Mouse (Mus musculus): ENCODE results near the gene Kcnd1. TPM values are rescaled to one million over a fixed set of nuclear protein-coding genes. Genes with fewer than 3 reads are reported as not detected.

Gene Kcnd1
- total and polyA plus RNA-seq, 2 experiments from 2014 or later, result 0.08 to 0.20 TPM

DNA sequence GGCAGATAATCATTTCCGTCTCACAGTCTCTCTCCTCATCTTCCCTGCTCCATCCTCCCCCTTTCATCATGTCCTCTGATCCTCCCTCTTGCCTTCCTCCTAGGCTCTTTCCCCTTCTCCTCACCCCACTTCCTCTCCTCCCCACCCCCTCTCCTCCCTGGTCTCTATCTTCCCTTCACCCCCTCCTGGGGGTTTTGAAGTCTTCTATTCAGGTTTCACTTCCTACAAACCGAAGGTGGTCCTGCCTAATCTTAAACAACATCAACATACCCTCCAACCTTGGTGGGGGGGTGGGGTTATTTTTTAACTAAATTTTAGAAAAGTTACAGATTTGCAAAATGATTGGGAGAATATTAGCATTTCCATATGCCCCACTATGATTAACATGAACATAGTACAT lies 46.4 kb downstream of the Kcnd1 start:
- no peak overlapping the region for H3K27ac ChIP-seq (ENCODE audit: low read depth)
- TF ChIP-seq EP300 (IDR thresholded peaks at IDR 0.05; ENCODE audit: low read depth), result no peak
- TF ChIP-seq CTCF (IDR thresholded peaks at IDR 0.05; ENCODE audit: low read depth), result no peak
- no peak for DNase-seq (ENCODE audit: low spot score)
- H3K4me1 ChIP-seq (ENCODE audit: control insufficient read depth, insufficient read depth), result no peaks in the 10 kb centered on the region
- no peak overlapping the region for H3K4me3 ChIP-seq (ENCODE audit: low read depth, low read length)
- H3K4me2 ChIP-seq (ENCODE audit: low read depth, low read length), result no peak overlapping the region
- H3K27me3 ChIP-seq (ENCODE audit: control insufficient read depth, insufficient read depth, low read length), result no peaks in the 10 kb centered on the region
- WGBS, result 54% methylated on average over 2 of the region's 2 CpGs
- H3K9me3 ChIP-seq (replicated peaks; ENCODE audit: control insufficient read depth, low read length), result no peaks in the 10 kb centered on the region
- peaks cover 21% of the 10 kb centered on the region for H3K36me3 ChIP-seq (replicated peaks; ENCODE audit: control insufficient read depth, insufficient read depth, low read length)
- no peak for ATAC-seq (ENCODE audit: insufficient read depth, low read depth)
- no peak overlapping the region for H3K9ac ChIP-seq (replicated peaks; ENCODE audit: low read depth, low read length)

DNA sequence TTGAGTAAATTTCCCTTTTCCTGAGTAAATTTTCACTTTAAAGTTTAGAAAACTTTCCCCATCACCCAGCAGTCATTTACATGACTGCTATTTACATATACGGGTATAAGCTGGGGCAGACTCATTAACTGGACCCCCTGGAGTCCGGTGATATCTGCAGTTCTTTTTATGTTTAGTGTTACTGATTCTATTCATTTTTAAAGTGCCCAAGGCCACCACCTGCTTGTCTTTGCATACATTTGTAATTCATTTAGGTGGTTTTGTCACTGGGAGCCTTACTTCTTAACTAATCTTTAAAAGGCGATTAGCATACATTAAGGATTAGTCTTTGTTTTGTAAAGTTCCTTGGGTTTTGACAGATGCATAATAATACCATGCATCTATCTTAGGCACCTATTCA lies 47.7 kb downstream of the Kcnd1 start:
- H3K4me1 ChIP-seq (ENCODE audit: control insufficient read depth, insufficient read depth), result no peaks in the 10 kb centered on the region
- no peak overlapping the region for H3K4me3 ChIP-seq (ENCODE audit: low read depth, low read length)
- no peak for TF ChIP-seq EP300 (IDR thresholded peaks at IDR 0.05; ENCODE audit: low read depth)
- TF ChIP-seq CTCF (IDR thresholded peaks at IDR 0.05; ENCODE audit: low read depth), result no peak
- DNase-seq (ENCODE audit: low spot score) (no peak), ATAC-seq (ENCODE audit: insufficient read depth, low read depth) (no peak)
- H3K27ac ChIP-seq (ENCODE audit: low read depth), result no peak overlapping the region
- WGBS, result 52% methylated on average over 3 of the region's 3 CpGs
- no peaks in the 10 kb centered on the region for H3K27me3 ChIP-seq (ENCODE audit: control insufficient read depth, insufficient read depth, low read length)
- peaks cover 33% of the 10 kb centered on the region for H3K36me3 ChIP-seq (replicated peaks; ENCODE audit: control insufficient read depth, insufficient read depth, low read length)
- H3K9ac ChIP-seq (replicated peaks; ENCODE audit: low read depth, low read length), result no peak overlapping the region
- no peaks in the 10 kb centered on the region for H3K9me3 ChIP-seq (replicated peaks; ENCODE audit: control insufficient read depth, low read length)
- no peak overlapping the region for H3K4me2 ChIP-seq (ENCODE audit: low read depth, low read length)

DNA sequence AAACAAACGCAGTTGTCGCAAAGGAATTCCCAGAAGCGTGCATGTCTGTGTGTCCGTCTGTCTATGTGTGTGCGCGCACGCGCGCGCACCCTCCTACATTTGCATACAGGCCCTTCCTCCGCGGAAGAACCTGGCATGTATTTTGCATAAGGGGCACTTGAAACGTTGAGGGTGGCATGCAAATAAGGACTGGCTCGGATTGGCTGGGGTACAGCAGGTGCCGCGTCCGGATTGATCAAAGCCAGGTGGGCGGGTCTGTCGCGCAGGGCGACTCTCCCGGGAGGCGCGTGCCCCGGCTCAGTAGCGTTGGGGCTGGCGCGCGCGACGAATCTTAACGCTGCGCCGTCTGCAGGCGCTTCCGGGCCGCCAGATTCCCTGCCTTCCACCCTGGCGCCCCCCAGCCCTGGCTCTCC lies 55.9 kb downstream of the Kcnd1 start, which contains the start of gene Pim2:
Pim2 (plus strand) TSS at position 256 of the 413 bp plus-strand sequence.
- Histone ChIP-seq H3K9me3 (replicated peaks; ENCODE audit: control insufficient read depth, low read length) (no peaks in the 10 kb centered on the region), H3K4me2 (ENCODE audit: low read depth, low read length) (peak within 1 kb of the TSS; percentile 85), H3K27ac (ENCODE audit: low read depth) (no peak within 1 kb of the TSS), H3K4me1 (ENCODE audit: control insufficient read depth, insufficient read depth) (0 out of 2 replicates have a peak, but pooled peaks cover 5% of the 10 kb centered on the region), H3K9ac (replicated peaks; ENCODE audit: low read depth, low read length) (peak within 1 kb of the TSS; percentile 33), H3K27me3 (ENCODE audit: control insufficient read depth, insufficient read depth, low read length) (no peaks in the 10 kb centered on the region), H3K4me3 (ENCODE audit: low read depth, low read length) (peak within 1 kb of the TSS; percentile 50), H3K36me3 (replicated peaks; ENCODE audit: control insufficient read depth, insufficient read depth, low read length) (peaks cover 13% of the 10 kb centered on the region; the same call in 1 of the 2 replicates)
- TF ChIP-seq CTCF (IDR thresholded peaks at IDR 0.05; ENCODE audit: low read depth) (no peak), EP300 (IDR thresholded peaks at IDR 0.05; ENCODE audit: low read depth) (no peak)
- peak; percentile 92 for ATAC-seq (ENCODE audit: insufficient read depth, low read depth)
- WGBS, result 12% methylated on average over 37 of the region's 38 CpGs
- peak; percentile 71 for DNase-seq (ENCODE audit: low spot score)

DNA sequence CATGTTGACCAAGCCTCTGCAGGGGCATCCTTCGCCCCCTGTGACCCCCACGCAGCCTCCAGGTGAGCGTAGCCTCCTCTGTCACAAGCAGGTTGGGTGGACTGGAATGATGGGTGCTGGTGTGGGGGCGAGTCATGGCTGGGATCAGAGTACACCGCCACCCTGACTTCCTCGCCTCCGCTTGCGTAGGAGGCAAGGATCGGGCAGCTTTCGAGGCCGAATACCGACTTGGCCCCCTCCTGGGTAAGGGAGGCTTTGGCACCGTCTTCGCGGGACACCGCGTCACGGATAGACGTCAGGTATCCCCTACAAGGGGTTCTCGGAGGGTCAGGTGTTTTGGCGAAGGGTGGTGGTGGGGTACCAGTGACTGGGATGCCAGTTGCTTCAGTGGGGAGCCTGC lies 56.4 kb downstream of the Kcnd1 start:
- no peaks in the 10 kb centered on the region for H3K9me3 ChIP-seq (replicated peaks; ENCODE audit: control insufficient read depth, low read length)
- H3K4me3 ChIP-seq (ENCODE audit: low read depth, low read length), result peak overlapping the region; percentile 50
- ATAC-seq (ENCODE audit: insufficient read depth, low read depth) (peak; percentile 6; the same call in 1 of the 2 replicates), DNase-seq (ENCODE audit: low spot score) (no peak)
- peaks cover 11% of the 10 kb centered on the region; the same call in 1 of the 2 replicates for H3K36me3 ChIP-seq (replicated peaks; ENCODE audit: control insufficient read depth, insufficient read depth, low read length)
- H3K27ac ChIP-seq (ENCODE audit: low read depth), result no peak overlapping the region
- peak overlapping the region; percentile 85 for H3K4me2 ChIP-seq (ENCODE audit: low read depth, low read length)
- H3K4me1 ChIP-seq (ENCODE audit: control insufficient read depth, insufficient read depth), result 0 out of 2 replicates have a peak, but pooled peaks cover 5% of the 10 kb centered on the region
- H3K27me3 ChIP-seq (ENCODE audit: control insufficient read depth, insufficient read depth, low read length), result no peaks in the 10 kb centered on the region
- no peak for TF ChIP-seq CTCF (IDR thresholded peaks at IDR 0.05; ENCODE audit: low read depth)
- no peak for TF ChIP-seq EP300 (IDR thresholded peaks at IDR 0.05; ENCODE audit: low read depth)
- H3K9ac ChIP-seq (replicated peaks; ENCODE audit: low read depth, low read length), result peak overlapping the region; percentile 33
- 14% methylated on average over 21 of the region's 21 CpGs for WGBS

DNA sequence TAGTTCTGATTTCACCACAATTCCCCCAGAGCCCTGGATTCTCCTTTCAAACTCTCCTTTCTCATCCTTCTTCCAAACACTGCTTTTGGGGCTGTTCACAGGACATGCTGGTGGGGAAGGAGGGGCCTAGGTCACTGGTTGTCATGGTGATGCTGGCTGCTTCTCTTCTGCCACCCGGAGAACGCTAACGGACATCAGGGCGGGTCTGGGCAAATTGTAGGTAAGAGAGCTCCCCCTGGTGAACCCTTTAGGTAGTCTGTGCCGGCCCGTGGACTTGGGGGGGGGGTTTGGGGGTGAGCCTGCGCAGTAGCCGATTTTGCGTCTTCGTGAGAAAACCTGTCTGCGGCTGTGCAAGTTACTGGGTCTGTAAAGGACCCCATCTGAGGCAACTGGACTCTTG lies 57.7 kb downstream of the Kcnd1 start:
- no peak overlapping the region for H3K9ac ChIP-seq (replicated peaks; ENCODE audit: low read depth, low read length)
- no peak for ATAC-seq (ENCODE audit: insufficient read depth, low read depth)

More for the DNA sequence above, 57.7 kb downstream of the Kcnd1 start:
- H3K4me2 ChIP-seq (ENCODE audit: low read depth, low read length), result peak overlapping the region; percentile 44
- no peak overlapping the region for H3K27ac ChIP-seq (ENCODE audit: low read depth)
- no peaks in the 10 kb centered on the region for H3K9me3 ChIP-seq (replicated peaks; ENCODE audit: control insufficient read depth, low read length)
- no peak overlapping the region for H3K4me3 ChIP-seq (ENCODE audit: low read depth, low read length)
- DNase-seq (ENCODE audit: low spot score), result peak; percentile 62
- H3K4me1 ChIP-seq (ENCODE audit: control insufficient read depth, insufficient read depth), result 0 out of 2 replicates have a peak, but pooled peaks cover 5% of the 10 kb centered on the region
- H3K36me3 ChIP-seq (replicated peaks; ENCODE audit: control insufficient read depth, insufficient read depth, low read length), result no peaks in the 10 kb centered on the region
- H3K27me3 ChIP-seq (ENCODE audit: control insufficient read depth, insufficient read depth, low read length), result no peaks in the 10 kb centered on the region
- TF ChIP-seq CTCF (IDR thresholded peaks at IDR 0.05; ENCODE audit: low read depth), result peak; percentile 52
- no peak for TF ChIP-seq EP300 (IDR thresholded peaks at IDR 0.05; ENCODE audit: low read depth)
- 11% methylated on average over 11 of the region's 11 CpGs for WGBS

Measured in heart, postnatal 0 days (tissue).